Mouse (Mus musculus) liver, embryonic 14.5 days (tissue): Measurements from ENCODE around the gene Txlna. TPM values are rescaled to one million over a fixed set of nuclear protein-coding genes. Genes with fewer than 3 reads are reported as not detected.

ENCODE experiments used
- ATAC-seq: fragments of 200-750 bp; cut with Nextera tagmentation; 2 replicates; pipeline ENCODE4 v1.8.0; 2017; ENCODE audit warnings: moderate number of reproducible peaks, mild to moderate bottlenecking, moderate library complexity; ENCODE audit not compliant: insufficient read depth
- DNase-seq, 3 experiments: peaks; one replicate each; pipeline ENCODE4 v3.0.0-alpha.2; 2012 to 2013; ENCODE audit warnings: low read depth in 3 of 3, low spot score in 3 of 3
- H3K27ac ChIP-seq: fragments of 300-500 bp; sonication (generic); 2 replicates; pipeline ENCODE4 v1.5.1; 2014; ENCODE audit warnings: moderate library complexity, mild to moderate bottlenecking, control low read depth, inconsistent platforms
- H3K27me3 ChIP-seq: fragments of 300-500 bp; sonication (generic); 2 replicates; pipeline ENCODE4 v1.6.1; 2014; ENCODE audit warnings: mild to moderate bottlenecking, low read length, moderate library complexity; ENCODE audit not compliant: control insufficient read depth, insufficient read depth
- H3K36me3 ChIP-seq: fragments of 300-500 bp; sonication (generic); replicated peaks from 2 replicates; pipeline ENCODE4 v1.6.1; 2014; ENCODE audit warnings: low read depth; ENCODE audit not compliant: control insufficient read depth, insufficient read depth
- H3K4me1 ChIP-seq, 2 experiments: fragments of 200-500 bp in 1 of 2; fragments of 300-500 bp in 1 of 2; sonication (generic) in 1 of 2; replicated peaks; 2 replicates each; pipeline ENCODE4 v1.6.1; 2012 to 2014; ENCODE audit warnings: antibody characterized with exemption in 1 of 2, inconsistent platforms in 1 of 2, low read length in 1 of 2; ENCODE audit not compliant: control insufficient read depth in 2 of 2, insufficient read depth in 2 of 2
- H3K4me2 ChIP-seq: fragments of 300-500 bp; sonication (generic); 2 replicates; pipeline ENCODE4 v1.6.1; 2014; ENCODE audit warnings: low read depth, mild to moderate bottlenecking, control low read depth, moderate library complexity
- H3K4me3 ChIP-seq, 2 experiments: fragments of 200-500 bp in 1 of 2; fragments of 300-500 bp in 1 of 2; sonication (generic) in 1 of 2; 2 replicates each; pipeline ENCODE4 v1.5.1; 2012 to 2014; ENCODE audit warnings: low read depth in 2 of 2, low read length in 2 of 2, mild to moderate bottlenecking in 2 of 2, control low read depth in 1 of 2, inconsistent platforms in 1 of 2, moderate library complexity in 1 of 2; ENCODE audit not compliant: insufficient read depth in 1 of 2
- H3K9ac ChIP-seq: fragments of 300-500 bp; sonication (generic); replicated peaks from 2 replicates; pipeline ENCODE4 v1.6.1; 2014; ENCODE audit warnings: mild to moderate bottlenecking, control low read depth, moderate library complexity
- H3K9me3 ChIP-seq: fragments of 300-500 bp; sonication (generic); 2 replicates; pipeline ENCODE4 v1.6.1; 2016; ENCODE audit warnings: low read length, mixed read lengths; ENCODE audit not compliant: control insufficient read depth
- CTCF ChIP-seq: IDR thresholded peaks from 2 replicates; pipeline ENCODE4 v1.5.1; 2016; ENCODE audit warnings: antibody characterized with exemption, low read depth, control low read depth
- EP300 ChIP-seq: IDR thresholded peaks from 2 replicates; pipeline ENCODE4 v1.6.1; 2016; ENCODE audit warnings: antibody characterized with exemption, low read depth
- WGBS: fragments of 180-500 bp; shearing (Covaris S2); extraction: QIAGEN DNeasy Blood & Tissue Kit; methylation state at CpG from one replicate; pipeline ENCODE4 v1.1.7; 2014; ENCODE audit not compliant: insufficient replicate concordance; 5-methylcytosine and 5-hydroxymethylcytosine counted together
- polyA plus RNA-seq, 2 experiments: library from polyadenylated mRNA; depleted of rRNA in 1 of 2; stranded (reverse) in 1 of 2; unstranded in 1 of 2; fragments of >200 nt; fragmentation: Nextera tagmentation in 1 of 2; extraction: Ambion mirVana in 1 of 2; gene quantifications; 2 replicates each; pipeline versions ENCODE4 v1.2.1 to v1.2.3; 2012 to 2014

The Txlna gene
- polyA plus RNA-seq, 2 experiments: 17.0 to 26.3 TPM

DNA sequence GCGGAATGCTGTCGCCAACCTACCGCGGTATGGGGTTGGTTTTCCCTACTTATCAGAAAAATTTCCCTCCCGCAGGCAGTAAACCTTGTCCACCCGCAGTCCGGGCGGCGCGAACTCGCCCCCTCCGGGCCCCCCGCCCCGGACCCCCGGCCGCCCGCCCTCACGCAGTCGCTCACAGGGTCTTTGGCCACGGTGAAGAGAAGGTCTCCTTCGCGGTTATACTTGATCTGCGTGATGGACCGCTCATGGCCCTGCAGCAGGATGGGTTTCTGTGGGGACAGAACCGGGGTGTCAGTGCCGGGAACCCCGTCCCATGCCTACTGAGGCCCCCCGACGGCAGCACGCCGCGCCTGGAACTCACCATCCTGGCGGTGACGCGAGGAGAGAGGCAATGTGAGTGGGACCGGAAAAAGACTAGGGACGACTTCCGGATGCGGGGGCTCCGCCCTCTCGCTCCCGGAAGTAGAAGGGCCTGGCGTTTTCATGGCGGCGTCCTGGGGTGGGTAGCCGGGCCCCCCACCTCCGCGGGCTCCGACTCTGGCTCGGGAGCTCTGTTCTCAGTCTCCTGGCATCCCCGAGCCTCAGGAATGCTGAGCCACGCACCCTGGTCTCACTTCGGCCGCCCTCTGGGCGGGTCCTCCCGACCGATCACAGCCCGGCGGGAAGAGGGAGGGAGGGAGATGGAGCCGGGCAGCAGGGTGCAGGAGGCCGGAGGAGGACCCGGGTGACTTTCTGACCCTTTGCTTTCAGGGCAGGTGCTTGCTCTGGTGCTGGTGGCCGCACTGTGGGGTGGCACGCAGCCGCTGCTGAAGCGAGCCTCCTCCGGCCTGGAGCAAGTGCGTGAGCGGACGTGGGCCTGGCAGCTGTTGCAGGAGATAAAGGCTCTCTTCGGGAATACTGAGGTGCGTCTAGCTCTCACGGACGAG lies 40.4 kb downstream of the Txlna start, which contains the start of the genes Eif3i and Tmem234:
TSS of gene Eif3i (minus strand) at position 416 of the 926 bp plus-strand sequence.
TSS of gene Tmem234 (plus strand) at position 436 of the 926 bp plus-strand sequence.
- under 1% methylated on average over 74 of the region's 74 CpGs for WGBS
- no peaks in the 10 kb centered on the region for H3K27me3 ChIP-seq
- DNase-seq (peak; percentile 68 to 75 (median 70)), ATAC-seq (peak; percentile 91)
- peak within 1 kb of the TSS; percentile 89 for H3K4me2 ChIP-seq
- H3K4me3 ChIP-seq: peak within 1 kb of the TSS; percentile 70 to 93
- TF ChIP-seq CTCF (peak; percentile 37), EP300 (peak; percentile 36; the same call in 1 of the 2 replicates)
- H3K4me1 ChIP-seq: peaks cover 16% of the 10 kb centered on the region in 2 experiments
- peaks cover 42% of the 10 kb centered on the region for H3K36me3 ChIP-seq
- peak within 1 kb of the TSS; percentile 93 for H3K9ac ChIP-seq
- no peaks in the 10 kb centered on the region for H3K9me3 ChIP-seq
- H3K27ac ChIP-seq: peak within 1 kb of the TSS; percentile 81

DNA sequence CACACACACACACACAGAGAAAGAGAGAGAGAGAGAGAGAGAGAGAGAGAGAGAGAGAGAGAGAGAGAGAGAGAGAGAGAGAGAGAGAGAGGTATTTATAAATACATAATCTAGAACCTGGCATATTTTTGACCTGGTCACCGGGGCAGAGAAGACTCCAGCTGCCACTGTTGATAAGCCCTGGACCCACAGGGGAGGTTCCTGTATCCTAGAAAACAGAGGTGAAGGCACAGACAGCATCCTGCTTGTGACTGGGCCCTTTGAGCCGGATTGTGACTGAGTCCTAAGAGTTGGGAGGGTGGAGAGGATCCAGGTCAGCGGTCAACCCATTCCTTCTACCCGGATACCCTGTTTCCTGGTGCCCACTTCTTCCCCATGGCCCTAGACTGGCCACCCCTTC lies 52.0 kb downstream of the Txlna start:
- ATAC-seq (peak; percentile 75), DNase-seq (peak; percentile 47 to 67 (median 52))
- Histone ChIP-seq H3K4me2 (peak overlapping the region; percentile 37), H3K4me1 (peaks cover 15 to 36% of the 10 kb centered on the region in 2 experiments), H3K27ac (peak overlapping the region; percentile 82), H3K9ac (peak overlapping the region; percentile 6; the same call in 1 of the 2 replicates), H3K9me3 (no peaks in the 10 kb centered on the region), H3K27me3 (no peaks in the 10 kb centered on the region), H3K36me3 (peaks cover 28% of the 10 kb centered on the region), H3K4me3 (no peak overlapping the region; a peak in 1 of 4 replicates)
- no peak for TF ChIP-seq CTCF
- peak; percentile 78 for TF ChIP-seq EP300
- WGBS: 48% methylated on average over 4 of the region's 4 CpGs

DNA sequence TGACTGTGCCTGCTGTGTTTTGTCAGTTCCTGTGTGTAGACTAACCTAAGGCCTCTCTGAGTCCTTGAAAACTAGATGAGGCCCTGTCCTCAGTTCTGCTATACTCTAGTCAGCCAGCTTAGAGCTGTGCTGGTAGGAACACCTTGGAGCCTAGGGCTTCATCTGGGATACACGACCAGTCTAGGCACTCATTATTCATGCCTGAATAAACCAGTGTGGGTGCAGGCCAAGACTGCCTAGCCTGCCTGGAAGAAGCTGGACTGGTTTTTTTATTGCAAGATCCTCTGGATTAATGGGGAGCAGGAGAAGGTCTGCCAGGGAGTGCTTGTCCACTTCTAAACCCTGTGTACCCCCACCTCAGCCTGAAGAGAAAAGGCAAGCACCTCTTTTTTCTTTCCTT lies 53.9 kb downstream of the Txlna start:
- TF ChIP-seq EP300: no peak
- no peak for TF ChIP-seq CTCF
- H3K4me1 ChIP-seq: peaks cover 15 to 36% of the 10 kb centered on the region in 2 experiments
- DNase-seq (no peak), ATAC-seq (no peak)
- 66% methylated on average over 1 of the region's 1 CpGs for WGBS
- H3K4me3 ChIP-seq: no peak overlapping the region
- H3K4me2 ChIP-seq: no peak overlapping the region
- H3K27ac ChIP-seq: peak overlapping the region; percentile 25; the same call in 1 of the 2 replicates
- no peaks in the 10 kb centered on the region for H3K9me3 ChIP-seq
- no peak overlapping the region for H3K9ac ChIP-seq
- H3K36me3 ChIP-seq: peaks cover 12% of the 10 kb centered on the region
- no peaks in the 10 kb centered on the region for H3K27me3 ChIP-seq

DNA sequence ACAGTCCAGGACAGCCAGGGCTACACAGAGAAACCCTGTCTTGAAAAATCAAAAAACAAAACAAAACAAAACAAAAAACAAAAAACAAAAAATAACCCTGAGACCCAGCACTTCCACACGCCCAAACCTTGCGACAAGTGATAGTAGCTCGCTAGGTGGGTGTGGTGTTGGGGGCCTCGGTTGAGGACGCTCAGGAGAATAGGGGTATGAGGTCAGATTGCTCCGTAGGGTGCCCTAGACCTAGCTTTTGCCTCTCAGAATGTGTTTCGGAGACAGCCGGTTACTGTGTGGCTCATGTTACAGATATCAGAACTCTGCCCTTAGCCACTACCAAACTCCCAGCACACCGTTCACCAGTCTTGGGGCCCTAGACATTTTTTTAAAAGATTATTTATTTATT lies 55.1 kb downstream of the Txlna start:
- no peak for TF ChIP-seq EP300
- no peak for TF ChIP-seq CTCF
- 0 out of 2 replicates have a peak, but pooled peaks cover under 1% of the 10 kb centered on the region for H3K36me3 ChIP-seq
- peak overlapping the region; percentile 69 for H3K9ac ChIP-seq
- no peaks in the 10 kb centered on the region for H3K27me3 ChIP-seq
- peak overlapping the region; percentile 57 to 62 for H3K4me3 ChIP-seq
- DNase-seq (no peak), ATAC-seq (peak; percentile 68)
- H3K4me1 ChIP-seq: peaks cover 15 to 36% of the 10 kb centered on the region in 2 experiments
- 26% methylated on average over 9 of the region's 9 CpGs for WGBS
- peak overlapping the region; percentile 73 for H3K27ac ChIP-seq
- peak overlapping the region; percentile 79 for H3K4me2 ChIP-seq
- H3K9me3 ChIP-seq: no peaks in the 10 kb centered on the region
